In the genomic region with DNA sequence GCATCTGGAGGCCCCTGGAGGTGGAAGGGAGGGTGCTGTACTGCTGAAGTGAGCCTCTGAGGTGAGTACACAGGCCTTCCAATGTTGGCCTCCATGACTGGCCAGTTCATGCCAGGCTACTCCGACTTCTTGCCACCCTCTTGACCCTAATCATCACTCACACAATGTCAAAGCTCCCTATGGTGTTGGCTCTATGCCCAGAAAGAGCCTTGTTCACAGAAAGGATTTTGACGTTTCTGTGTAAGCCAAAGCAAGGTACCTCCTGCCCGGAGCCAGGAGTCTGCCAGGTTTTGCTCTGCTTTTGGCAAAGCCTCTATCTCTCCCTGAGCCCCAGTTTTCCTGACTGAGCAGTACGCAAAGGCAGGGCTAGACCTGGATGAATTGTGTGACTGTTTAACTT, we compare ENCODE assay signal across 10 mouse cellular contexts. TPM values are rescaled to one million over a fixed set of nuclear protein-coding genes. Genes with fewer than 3 reads are reported as not detected.
DNase-seq lines count a peak whose midpoint lies in the region; ATAC-seq and TF ChIP-seq lines count a peak whose summit lies in the region.
"Had no signal": no experiment of that assay in that cellular context is flagged by ENCODE, and none has a peak within 500 bp of the region (broad histone marks: within the 10 kb centered on the region; RNA-seq: fewer than 3 reads in every experiment).

No protein-coding gene starts in this region.

- peaks cover 8% of the 10 kb centered on the region; the same call in 1 of the 2 replicates for H3K27me3 ChIP-seq in liver, embryonic 13.5 days
- no peaks in the 10 kb centered on the region for H3K27me3 ChIP-seq in liver, embryonic 11.5 days (replicated peaks; ENCODE audit: control insufficient read depth, insufficient read depth, low read length)
- no peaks in the 10 kb centered on the region for H3K27me3 ChIP-seq in cerebellum, adult 2 months (ENCODE audit: control insufficient read depth, insufficient read depth, low read length)
- H3K27me3 ChIP-seq in heart, postnatal 0 days (ENCODE audit: control insufficient read depth, insufficient read depth, low read length): no peaks in the 10 kb centered on the region

- 46% methylated on average over 4 of the region's 4 CpGs for WGBS in liver, embryonic 13.5 days (ENCODE audit: insufficient replicate concordance)
- 58% methylated on average over 4 of the region's 4 CpGs for WGBS in liver, embryonic 11.5 days
- WGBS in cerebellum, adult 2 months: under 1% methylated on average over 4 of the region's 4 CpGs
- WGBS in heart, postnatal 0 days: 3% methylated on average over 4 of the region's 4 CpGs

- peaks cover 37% of the 10 kb centered on the region for H3K4me1 ChIP-seq in liver, embryonic 13.5 days (replicated peaks)
- H3K4me1 ChIP-seq in liver, embryonic 11.5 days (replicated peaks; ENCODE audit: control insufficient read depth, insufficient read depth, low read length): peaks cover 11% of the 10 kb centered on the region
- H3K4me1 ChIP-seq in cerebellum, adult 2 months (ENCODE audit: control insufficient read depth, insufficient read depth, low read length): peaks cover 18% of the 10 kb centered on the region
- H3K4me1 ChIP-seq in heart, postnatal 0 days (ENCODE audit: control insufficient read depth, insufficient read depth): peaks cover 28% of the 10 kb centered on the region

- ATAC-seq in liver, embryonic 13.5 days (ENCODE audit: low read depth): no peak
- ATAC-seq in liver, embryonic 11.5 days (replicated peaks; ENCODE audit: low FRiP score): no peak
- peak; percentile 86 for ATAC-seq in heart, postnatal 0 days (ENCODE audit: insufficient read depth, low read depth)

- H3K9me3 ChIP-seq in liver, embryonic 13.5 days (replicated peaks): no peaks in the 10 kb centered on the region
- no peaks in the 10 kb centered on the region for H3K9me3 ChIP-seq in liver, embryonic 11.5 days (ENCODE audit: control insufficient read depth, low read length)
- H3K9me3 ChIP-seq in heart, postnatal 0 days (replicated peaks; ENCODE audit: control insufficient read depth, low read length): no peaks in the 10 kb centered on the region
- H3K9me3 ChIP-seq: limb, embryonic 12.5 days had no signal

- peak overlapping the region; percentile 8; the same call in 1 of the 2 replicates for H3K4me2 ChIP-seq in liver, embryonic 13.5 days
- H3K4me2 ChIP-seq in liver, embryonic 11.5 days: no peak overlapping the region
- no peak overlapping the region for H3K4me2 ChIP-seq in heart, postnatal 0 days (ENCODE audit: low read depth, low read length)
- H3K4me2 ChIP-seq: limb, embryonic 12.5 days had no signal

- DNase-seq in liver, embryonic 13.5 days: no peak
- DNase-seq in liver, embryonic 11.5 days (ENCODE audit: low spot score): no peak
- DNase-seq in cerebellum, adult 2 months: peak; percentile 78 to 93
- peak; percentile 92 for DNase-seq in heart, postnatal 0 days (ENCODE audit: low spot score)
- DNase-seq in lung, postnatal 25 days (ENCODE audit: low spot score): peak; percentile 71
- DNase-seq in right cerebral cortex, postnatal 36 days (ENCODE audit: low spot score in 2 of 2): no peak
- no peak for DNase-seq in gastrocnemius, postnatal 4 days (ENCODE audit: low spot score in 2 of 2)
- no peak for DNase-seq in gastrocnemius, postnatal 10 days
- DNase-seq: right cerebral cortex, postnatal 25 days had no signal

- no peak overlapping the region for H3K9ac ChIP-seq in liver, embryonic 13.5 days
- H3K9ac ChIP-seq in liver, embryonic 11.5 days (ENCODE audit: low read depth, low read length): no peak overlapping the region
- no peak overlapping the region for H3K9ac ChIP-seq in heart, postnatal 0 days (replicated peaks; ENCODE audit: low read depth, low read length)
- H3K9ac ChIP-seq: limb, embryonic 12.5 days had no signal

- TF ChIP-seq EP300 in heart, postnatal 0 days (IDR thresholded peaks at IDR 0.05; ENCODE audit: low read depth): peak; percentile 47; the same call in 1 of the 2 replicates

- TF ChIP-seq POLR2A in cerebellum, adult 2 months (IDR thresholded peaks at IDR 0.05; ENCODE audit: borderline replicate concordance, insufficient read depth, low read length): no peak

- no peak overlapping the region for H3K4me3 ChIP-seq in liver, embryonic 13.5 days (replicated peaks)
- no peak overlapping the region for H3K4me3 ChIP-seq in liver, embryonic 11.5 days (ENCODE audit: low read depth, low read length)
- no peak overlapping the region for H3K4me3 ChIP-seq in cerebellum, adult 2 months (replicated peaks; ENCODE audit: insufficient read depth, low read depth, low read length)
- H3K4me3 ChIP-seq in heart, postnatal 0 days (ENCODE audit: low read depth, low read length): no peak overlapping the region
- H3K4me3 ChIP-seq: limb, embryonic 12.5 days had no signal

- TF ChIP-seq CTCF in cerebellum, adult 2 months (IDR thresholded peaks at IDR 0.05; ENCODE audit: borderline replicate concordance, insufficient read depth, low read depth, low read length): no peak
- no peak for TF ChIP-seq CTCF in heart, postnatal 0 days (IDR thresholded peaks at IDR 0.05; ENCODE audit: low read depth)

- 0 out of 2 replicates have a peak overlapping the region, but pooled peaks have one; percentile 7 for H3K27ac ChIP-seq in liver, embryonic 13.5 days
- no peak overlapping the region for H3K27ac ChIP-seq in liver, embryonic 11.5 days (ENCODE audit: low read depth, low read length)
- H3K27ac ChIP-seq in cerebellum, adult 2 months (ENCODE audit: insufficient read depth, low read length): no peak overlapping the region
- H3K27ac ChIP-seq in heart, postnatal 0 days (ENCODE audit: low read depth): peak overlapping the region; percentile 36; the same call in 1 of the 2 replicates
- H3K27ac ChIP-seq: limb, embryonic 12.5 days had no signal

- H3K36me3 ChIP-seq in liver, embryonic 13.5 days: peaks cover 8% of the 10 kb centered on the region
- H3K36me3 ChIP-seq in liver, embryonic 11.5 days (ENCODE audit: control insufficient read depth, insufficient read depth, low read length): no peaks in the 10 kb centered on the region
- H3K36me3 ChIP-seq in heart, postnatal 0 days (replicated peaks; ENCODE audit: control insufficient read depth, insufficient read depth, low read length): peaks cover 9% of the 10 kb centered on the region; the same call in 1 of the 2 replicates
- H3K36me3 ChIP-seq: limb, embryonic 12.5 days had no signal

RNA-seq across cellular contexts. Expression of a gene that starts 5.7 kb away (rescaled TPM):
- 18.6 and 20.5 TPM in 2 replicates for polyA plus RNA-seq in liver, embryonic 13.5 days (2015; fragmentation: Nextera tagmentation; extraction: Ambion mirVana)
- polyA plus RNA-seq in liver, embryonic 11.5 days (2014; fragmentation: Nextera tagmentation; extraction: Ambion mirVana): 28.6 and 30.3 TPM in 2 replicates
- polyA plus RNA-seq in cerebellum, adult 2 months (2012; rRNA removed): 6.5 and 9.3 TPM in 2 replicates
- total RNA-seq in heart, postnatal 0 days (2014; rRNA removed; ENCODE audit: low replicate concordance): 49.7 and 55.9 TPM in 2 replicates
- polyA plus RNA-seq in heart, postnatal 0 days (2015; fragmentation: Nextera tagmentation; extraction: Ambion mirVana): 21.6 and 21.9 TPM in 2 replicates
- 1 to 10 TPM; 5.7 to 6.7 TPM for total RNA-seq in gastrocnemius, postnatal 4 days (2021)
- total RNA-seq in gastrocnemius, postnatal 10 days (2021): 1 to 10 TPM; 3.9 to 5.6 TPM

Comparison
In these comparisons a context has a peak if more than half of its experiments do, and no peak if none do; other contexts are left out.
1. H3K27ac ChIP-seq: peak in liver, embryonic 13.5 days (single experiment) and heart, postnatal 0 days (single experiment); none in liver, embryonic 11.5 days (single experiment) and cerebellum, adult 2 months (single experiment).
2. DNase-seq: peak in cerebellum, adult 2 months (2 of 2), heart, postnatal 0 days (single experiment) and lung, postnatal 25 days (single experiment); none in liver, embryonic 13.5 days (single experiment), liver, embryonic 11.5 days (single experiment), right cerebral cortex, postnatal 36 days (0 of 2), gastrocnemius, postnatal 4 days (0 of 2) and gastrocnemius, postnatal 10 days (single experiment).